Mouse (Mus musculus) thymus, postnatal 4 days (tissue): ENCODE measurements around the gene Zfand3.

Experiments
- DNase-seq: peaks from one replicate; pipeline ENCODE4 v3.0.0; 2021

Zfand3 gene

GRCm38 (mm10) chr17:30111556-30111955 lies 107.0 kb downstream of the Zfand3 start:
- DNase-seq = no peak

GRCm38 (mm10) chr17:30112080-30112479 lies 107.5 kb downstream of the Zfand3 start:
- DNase-seq = no peak

- no peak for DNase-seq
Observed at GRCm38 (mm10) chr17:30112555-30113305, 108.2 kb downstream of the Zfand3 start.

- DNase-seq = peak; percentile 75
Observed at GRCm38 (mm10) chr17:30114761-30115160, 110.2 kb downstream of the Zfand3 start.

GRCm38 (mm10) chr17:30116226-30116625 lies 111.7 kb downstream of the Zfand3 start:
- DNase-seq = no peak

DNA sequence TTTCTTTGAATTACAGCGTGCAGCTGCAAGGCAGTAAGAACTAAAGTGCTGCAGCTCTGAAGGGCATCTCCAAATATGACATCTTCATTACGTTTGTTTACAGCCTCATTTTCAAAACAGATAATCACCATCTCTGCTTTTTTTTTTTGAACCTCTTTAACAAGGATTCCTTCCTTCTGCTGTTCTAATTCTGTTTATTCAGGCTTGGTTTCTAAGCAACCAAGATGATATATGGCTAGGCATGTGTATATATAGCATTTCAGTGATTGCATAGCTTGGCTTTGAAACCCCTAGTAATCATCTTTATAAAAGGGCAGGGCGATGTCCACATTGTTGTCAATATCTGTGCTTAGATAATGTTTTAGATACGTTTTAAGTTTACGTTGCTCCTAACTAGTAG lies 113.5 kb downstream of the Zfand3 start:
- DNase-seq = no peak

DNA sequence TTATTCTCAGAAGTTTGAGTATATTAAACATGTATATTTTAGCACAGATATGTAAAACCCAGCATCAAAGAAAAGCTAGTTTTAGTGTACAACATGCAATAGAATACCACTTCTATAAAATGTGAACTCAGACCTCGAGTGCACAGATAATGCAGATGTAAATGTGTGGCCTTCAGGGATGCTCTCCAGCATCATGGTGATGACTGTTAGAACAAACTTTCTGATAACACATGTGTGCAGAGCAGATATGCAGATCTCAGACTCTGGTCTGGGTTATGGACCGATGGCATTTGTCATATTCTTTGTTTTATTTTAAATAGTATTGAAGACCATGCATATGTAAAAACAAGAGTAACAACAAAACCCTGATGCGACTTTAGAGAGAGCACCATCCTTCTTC lies 117.7 kb downstream of the Zfand3 start:
- no peak for DNase-seq

DNA sequence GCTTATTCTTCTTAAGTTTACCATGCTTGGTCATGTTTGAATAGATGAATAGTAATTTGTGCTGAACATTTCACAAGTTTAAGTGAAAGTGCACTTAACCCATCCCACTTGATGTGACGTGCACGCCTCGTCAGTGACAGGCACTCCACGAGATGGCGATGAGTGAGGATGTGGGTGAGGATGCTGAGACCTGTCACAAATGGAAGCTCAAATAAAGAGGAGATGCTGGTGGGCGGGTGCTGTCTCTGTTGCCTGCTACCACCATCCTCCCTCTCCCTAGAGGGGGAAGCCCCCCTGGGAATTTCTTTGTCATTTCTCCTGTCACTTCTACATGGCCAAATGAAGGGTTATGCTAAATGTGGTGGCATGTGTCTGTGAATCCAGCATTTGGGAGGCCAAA lies 123.9 kb downstream of the Zfand3 start:
- DNase-seq = no peak

GRCm38 (mm10) chr17:30129220-30129619 lies 124.7 kb downstream of the Zfand3 start:
- no peak for DNase-seq

DNA sequence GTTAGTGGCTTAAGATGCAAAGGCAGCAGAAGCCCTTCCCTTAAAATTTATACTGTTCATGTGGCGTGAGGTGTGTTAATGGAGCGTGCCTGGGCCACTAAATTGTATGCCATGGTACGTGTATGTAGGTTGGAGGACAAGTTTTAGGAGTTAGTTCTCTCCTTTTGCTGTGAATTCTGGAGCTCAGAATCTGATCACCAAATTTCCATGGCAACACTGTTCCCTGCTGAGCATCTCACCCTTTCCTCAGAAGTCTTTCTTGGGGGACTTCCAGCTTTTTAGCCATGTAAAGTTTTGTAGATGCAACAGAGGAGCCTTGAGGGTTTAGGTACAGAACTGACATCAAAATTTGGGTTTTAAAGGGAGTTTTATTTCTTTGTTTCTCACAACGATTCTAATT lies 125.8 kb downstream of the Zfand3 start:
- no peak for DNase-seq

- peak; percentile 50 for DNase-seq
Observed at GRCm38 (mm10) chr17:30133641-30134040, 129.1 kb downstream of the Zfand3 start.

DNA sequence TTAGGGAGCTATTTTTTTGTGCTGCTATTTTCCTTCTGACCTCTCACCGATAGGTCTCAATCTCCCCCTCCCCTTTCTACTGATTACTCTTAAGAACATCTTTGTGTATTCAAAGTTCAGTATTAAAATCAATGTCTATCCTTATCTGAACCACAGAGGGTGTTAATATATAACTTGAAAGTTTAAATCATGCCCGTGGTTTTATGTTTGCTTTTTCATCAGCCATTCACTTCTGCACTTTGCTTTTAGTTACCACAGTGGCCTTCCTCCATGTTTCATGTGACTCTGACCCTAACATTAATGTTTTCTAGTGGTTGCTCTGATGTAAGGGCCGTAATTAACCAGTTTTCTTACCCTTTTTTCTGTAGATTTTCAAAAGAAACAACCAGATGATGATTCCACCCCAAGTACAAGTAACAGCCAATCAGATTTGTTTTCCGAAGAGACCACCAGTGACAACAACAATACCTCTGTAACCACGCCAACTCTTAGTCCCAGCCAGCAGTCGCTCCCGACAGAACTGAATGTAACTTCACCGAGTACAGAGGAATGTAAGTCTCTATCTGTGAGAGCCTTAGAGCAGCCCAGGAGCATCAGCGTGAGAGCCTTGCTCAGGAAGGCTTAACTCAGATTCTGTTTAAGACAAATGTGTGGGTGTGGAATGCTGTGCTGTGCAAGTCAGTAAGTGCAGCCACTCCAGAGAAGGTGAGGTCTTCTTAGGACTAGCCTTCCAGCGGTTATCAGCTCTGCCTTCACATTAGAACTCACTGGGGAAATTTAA lies 130.6 kb downstream of the Zfand3 start:
- DNase-seq = no peak

- no peak for DNase-seq
Observed at GRCm38 (mm10) chr17:30135890-30136289, 131.4 kb downstream of the Zfand3 start.

- DNase-seq = no peak
Observed at GRCm38 (mm10) chr17:30136684-30137083, 132.2 kb downstream of the Zfand3 start.

DNA sequence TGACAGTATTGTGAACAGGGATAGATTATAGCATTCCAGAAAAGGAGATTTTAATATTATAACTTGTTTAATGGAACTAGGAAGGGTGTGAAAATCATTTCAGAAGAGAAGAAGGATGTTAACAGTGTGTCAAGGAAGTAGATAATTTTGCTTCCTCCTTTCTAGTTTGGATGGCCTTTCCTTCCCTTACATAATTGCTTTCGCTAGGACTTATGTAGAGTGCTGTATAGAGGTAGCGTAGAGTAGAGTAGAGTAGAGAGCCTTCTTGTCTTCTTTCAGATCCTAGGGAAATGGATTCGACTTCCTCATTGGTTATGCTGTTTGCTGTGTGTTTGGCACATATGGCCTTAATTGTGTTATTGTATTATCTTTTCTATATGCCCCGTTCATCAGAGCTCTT lies 132.6 kb downstream of the Zfand3 start:
- DNase-seq = no peak

DNA sequence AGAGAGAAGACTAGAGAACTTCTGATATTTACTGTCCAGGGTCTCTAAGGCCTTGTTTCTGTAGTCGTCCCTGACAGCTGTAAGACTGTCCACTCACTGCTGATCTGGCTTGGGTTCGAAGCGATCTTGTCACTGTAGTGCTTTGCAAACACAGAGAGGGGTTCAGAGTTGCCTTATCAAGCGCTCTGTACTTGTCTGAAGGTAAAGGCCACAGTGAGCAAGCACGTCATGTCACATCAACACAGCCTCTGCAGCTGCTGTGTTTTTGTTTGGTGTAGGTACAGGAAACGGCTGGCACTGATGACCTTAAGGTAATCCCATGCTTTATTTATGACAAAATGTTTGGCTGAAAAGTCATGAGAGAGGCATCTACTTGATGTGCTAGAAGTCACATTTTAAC lies 139.6 kb downstream of the Zfand3 start:
- no peak for DNase-seq

DNA sequence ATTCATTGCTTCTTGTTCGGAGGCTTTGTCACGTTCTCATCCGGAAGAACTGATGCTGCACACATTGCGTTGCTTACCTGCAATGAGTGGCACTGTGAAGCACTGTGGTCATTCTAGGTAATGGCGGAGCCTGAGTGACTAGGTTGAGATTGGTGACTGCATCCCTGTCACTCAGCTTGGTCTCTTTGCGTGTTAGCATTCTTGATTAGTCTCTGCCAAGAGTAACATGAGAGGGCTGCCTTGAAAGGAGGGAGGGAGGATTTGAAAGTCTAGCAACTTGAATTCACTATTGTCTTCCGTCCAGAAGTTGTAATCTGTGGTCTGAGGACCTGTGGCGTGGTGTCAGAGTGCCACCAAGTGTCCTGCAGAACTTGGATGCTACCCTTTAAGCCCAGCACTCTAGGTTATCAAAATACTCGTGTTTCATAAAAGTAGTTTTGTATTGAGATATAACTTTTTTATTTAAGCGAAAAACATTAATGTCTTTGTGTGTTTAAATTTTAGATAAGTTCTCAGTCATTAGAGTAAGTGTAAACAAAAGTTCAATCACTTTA lies 141.1 kb downstream of the Zfand3 start:
- no peak for DNase-seq

DNA sequence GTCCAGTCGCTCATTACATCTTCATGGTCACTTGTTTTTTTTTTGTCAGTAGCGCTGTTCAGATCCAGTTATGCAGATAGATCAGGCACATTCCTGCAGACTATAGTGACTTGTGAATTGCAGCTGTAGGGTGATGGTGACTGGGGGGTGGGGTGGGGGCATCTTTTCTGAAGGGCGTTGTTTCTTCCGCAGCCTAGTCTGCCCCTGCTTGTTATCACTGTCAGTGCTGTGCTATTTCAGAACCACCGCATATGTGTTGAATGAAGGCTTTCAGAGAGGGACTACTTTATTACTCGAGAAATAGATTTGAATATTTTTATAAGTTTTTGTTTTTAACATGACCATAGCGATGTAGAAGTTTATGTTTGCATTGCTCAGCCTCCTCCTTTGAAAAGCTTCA lies 142.0 kb downstream of the Zfand3 start:
- no peak for DNase-seq

GRCm38 (mm10) chr17:30147897-30148296 lies 143.4 kb downstream of the Zfand3 start:
- DNase-seq = no peak

GRCm38 (mm10) chr17:30148320-30148719 lies 143.8 kb downstream of the Zfand3 start:
- DNase-seq = no peak

GRCm38 (mm10) chr17:30149911-30150310 lies 145.4 kb downstream of the Zfand3 start:
- DNase-seq = no peak

DNA sequence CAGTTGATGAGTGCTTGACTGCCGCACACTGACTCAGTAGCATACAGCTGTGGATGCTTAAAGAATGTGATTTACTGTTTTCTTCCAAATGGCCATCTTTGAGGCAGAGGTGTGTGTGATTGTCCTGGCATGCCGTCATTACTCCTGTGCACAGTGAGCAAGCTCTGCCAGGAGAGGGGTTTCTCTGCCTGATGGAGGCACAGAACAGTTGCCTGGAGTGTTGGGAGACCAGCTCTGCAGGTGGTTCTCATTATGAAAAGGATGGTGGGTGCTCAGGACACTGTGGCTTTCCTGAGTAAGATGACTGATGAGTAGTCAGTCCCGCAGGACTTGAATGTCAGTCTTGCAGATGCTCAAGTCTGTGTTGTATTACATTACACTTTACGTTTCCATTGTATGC lies 149.6 kb downstream of the Zfand3 start:
- no peak for DNase-seq

GRCm38 (mm10) chr17:30154861-30155260 lies 150.3 kb downstream of the Zfand3 start:
- no peak for DNase-seq

- no peak for DNase-seq
Observed at GRCm38 (mm10) chr17:30155411-30155925, 150.9 kb downstream of the Zfand3 start.
